Mouse (Mus musculus): ENCODE measurements at regions not wholly inside any gene's neighbourhood (a gene's known extent, or its start where the extent isn't known, plus 50 kb on each side); places are given as distances from the start of the nearest gene placed in this dataset.

- Histone ChIP-seq H3K9me3 (ENCODE audit: low read length) (no peaks in the 10 kb centered on the region), H3K36me3 (ENCODE audit: insufficient read depth, low read length) (no peaks in the 10 kb centered on the region), H3K4me3 (ENCODE audit: low read depth, low read length) (no peak overlapping the region), H3K9ac (replicated peaks; ENCODE audit: low read depth) (no peak overlapping the region), H3K27ac (ENCODE audit: low read length) (no peak overlapping the region), H3K4me2 (replicated peaks; ENCODE audit: low read depth, low read length) (no peak overlapping the region), H3K4me1 (ENCODE audit: insufficient read depth, low read depth, low read length) (no peaks in the 10 kb centered on the region), H3K27me3 (replicated peaks; ENCODE audit: insufficient read depth, low read length) (no peaks in the 10 kb centered on the region)
- WGBS, result 72% methylated on average over 5 of the region's 5 CpGs
- peak; percentile 61 for TF ChIP-seq CTCF (IDR thresholded peaks at IDR 0.05)
- no peak for TF ChIP-seq EP300 (IDR thresholded peaks at IDR 0.05)
- DNase-seq (ENCODE audit: low spot score), result peak; percentile 16
- no peak for ATAC-seq
Measured at GRCm38 (mm10) chr12:90398564-90398963, 339.7 kb downstream of the Dio2 start.

Data from lung, postnatal 0 days (tissue).